Mouse (Mus musculus) layer of hippocampus, adult 2 months (tissue): Measurements from ENCODE around the gene Gm340. TPM values are rescaled to one million over a fixed set of nuclear protein-coding genes. Genes with fewer than 3 reads are reported as not detected.
A peak's percentile ranks its signal among the peaks of the same experiment; 100 is the strongest.

ENCODE experiments used
- DNase-seq, 2 experiments: peaks; one replicate each; pipeline ENCODE4 v3.0.0; 2022; ENCODE audit warnings: low spot score in 2 of 2
- H3K27ac ChIP-seq: fragments of 200-600 bp; 2 replicates; pipeline ENCODE4 v1.8.1; 2022
- H3K4me3 ChIP-seq: fragments of 200-600 bp; 2 replicates; pipeline ENCODE4 v1.8.1; 2022; ENCODE audit warnings: mild to moderate bottlenecking
- CTCF ChIP-seq: fragments of 200-600 bp; conservative IDR thresholded peaks from 2 replicates; pipeline ENCODE4 v1.8.1; 2022; ENCODE audit warnings: antibody characterized with exemption, mild to moderate bottlenecking, moderate library complexity
- total RNA-seq, 2 experiments: library from RNA; stranded (reverse); gene quantifications; 2 replicates each; pipeline ENCODE4 v1.2.3; 2021

The Gm340 gene
- total RNA-seq, 2 experiments from 2014 or later: 12.5 to 14.0 TPM

- no peak for TF ChIP-seq CTCF
- no peak for DNase-seq
- no peak overlapping the region for H3K4me3 ChIP-seq
- H3K27ac ChIP-seq: no peak overlapping the region
These were observed 5.5 kb downstream of the Gm340 start for GRCm38 (mm10) chr19:41587431-41588222.

DNA sequence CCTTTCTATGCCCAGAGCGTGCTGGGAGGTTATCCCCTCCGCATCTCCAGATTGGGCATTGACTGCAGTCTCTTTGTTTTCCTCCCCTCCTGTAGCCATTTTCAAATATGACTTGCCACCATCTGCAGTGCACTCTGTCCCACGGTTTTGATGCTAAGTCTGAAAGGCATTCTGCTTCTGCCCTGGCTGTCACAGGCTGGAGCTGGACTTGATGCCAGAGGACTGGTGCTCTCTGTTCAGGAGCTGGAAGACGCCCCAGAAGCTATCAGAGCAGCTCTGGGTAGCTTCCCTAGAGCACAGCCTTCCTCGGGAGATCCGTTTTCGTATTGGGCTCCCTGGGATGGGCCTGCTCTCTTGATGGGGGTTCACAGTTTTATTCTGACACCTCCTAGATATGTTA lies 6.9 kb downstream of the Gm340 start:
- no peak for TF ChIP-seq CTCF
- Histone ChIP-seq H3K4me3 (no peak overlapping the region), H3K27ac (no peak overlapping the region)
- no peak for DNase-seq

DNA sequence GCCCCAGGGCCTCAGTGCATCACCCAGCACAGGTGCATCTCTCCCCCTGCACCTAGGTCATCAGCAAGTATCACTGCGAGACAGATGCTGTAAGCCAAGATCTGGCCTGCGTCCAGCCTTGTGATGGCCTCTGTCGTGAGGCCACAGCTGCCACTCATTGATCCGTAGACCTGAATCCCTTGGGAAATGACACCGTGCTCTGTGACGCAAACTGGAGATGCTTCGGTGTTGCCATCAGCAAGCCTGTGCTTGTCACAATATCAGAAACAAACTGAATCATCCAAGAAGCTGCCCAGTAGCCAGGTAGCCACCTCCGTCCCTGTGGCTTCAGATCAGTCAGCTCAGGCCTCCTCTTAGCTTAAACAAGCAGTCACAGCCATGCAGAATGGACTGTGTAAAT lies 7.5 kb downstream of the Gm340 start:
- DNase-seq: no peak
- no peak for TF ChIP-seq CTCF
- H3K27ac ChIP-seq: no peak overlapping the region
- H3K4me3 ChIP-seq: no peak overlapping the region

GRCm38 (mm10) chr19:41591808-41592207 lies 9.6 kb downstream of the Gm340 start:
- TF ChIP-seq CTCF: no peak
- DNase-seq: no peak
- Histone ChIP-seq H3K4me3 (no peak overlapping the region), H3K27ac (no peak overlapping the region)

GRCm38 (mm10) chr19:41597170-41597894 lies 15.2 kb downstream of the Gm340 start:
- H3K4me3 ChIP-seq: no peak overlapping the region
- peak overlapping the region; percentile 14; the same call in 1 of the 2 replicates for H3K27ac ChIP-seq
- TF ChIP-seq CTCF: no peak
- DNase-seq: no peak

- no peak overlapping the region for H3K4me3 ChIP-seq
- TF ChIP-seq CTCF: no peak
- DNase-seq: no peak
- H3K27ac ChIP-seq: no peak overlapping the region
These were observed 18.5 kb downstream of the Gm340 start for GRCm38 (mm10) chr19:41600647-41601046.

DNA sequence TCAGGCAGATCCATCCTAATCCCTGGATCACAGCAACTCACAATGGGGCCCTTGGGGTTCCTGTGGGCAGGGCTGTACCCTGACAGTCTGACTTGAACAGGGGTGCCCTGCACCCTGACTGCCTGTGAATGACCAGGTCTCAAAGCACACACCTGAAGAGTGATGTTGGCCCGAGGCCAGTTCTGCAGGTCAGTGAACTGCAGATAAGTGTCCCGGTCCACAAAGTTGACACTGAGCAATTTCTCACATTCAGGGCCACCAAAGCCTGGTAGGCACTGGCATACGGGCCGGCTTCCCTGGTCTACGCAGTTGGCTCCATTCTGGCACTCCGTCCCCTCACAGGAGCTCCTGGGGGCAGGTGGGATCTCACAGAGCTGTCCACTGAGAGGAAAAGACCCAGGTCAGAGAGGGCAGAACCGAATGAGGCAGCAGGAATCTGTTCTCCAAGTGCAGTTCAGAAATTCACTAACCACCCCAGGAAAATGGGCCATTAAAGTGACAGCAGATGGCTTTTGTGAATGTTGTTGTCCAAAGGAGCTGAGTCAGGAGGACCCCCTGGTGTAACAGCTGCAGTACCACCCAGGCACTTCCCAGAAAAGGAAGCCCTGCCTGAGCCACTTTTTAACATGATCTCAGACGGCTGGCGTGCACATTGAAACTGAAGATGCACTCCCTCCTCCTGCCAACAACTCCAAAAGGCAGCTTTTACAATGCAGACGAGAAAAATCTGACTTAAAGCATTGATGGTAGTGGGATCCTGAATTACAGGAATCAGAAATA lies 24.2 kb downstream of the Gm340 start:
- Histone ChIP-seq H3K27ac (peak overlapping the region; percentile 23; the same call in 1 of the 2 replicates), H3K4me3 (no peak overlapping the region)
- no peak for TF ChIP-seq CTCF
- peak; percentile 43 to 63 for DNase-seq

DNA sequence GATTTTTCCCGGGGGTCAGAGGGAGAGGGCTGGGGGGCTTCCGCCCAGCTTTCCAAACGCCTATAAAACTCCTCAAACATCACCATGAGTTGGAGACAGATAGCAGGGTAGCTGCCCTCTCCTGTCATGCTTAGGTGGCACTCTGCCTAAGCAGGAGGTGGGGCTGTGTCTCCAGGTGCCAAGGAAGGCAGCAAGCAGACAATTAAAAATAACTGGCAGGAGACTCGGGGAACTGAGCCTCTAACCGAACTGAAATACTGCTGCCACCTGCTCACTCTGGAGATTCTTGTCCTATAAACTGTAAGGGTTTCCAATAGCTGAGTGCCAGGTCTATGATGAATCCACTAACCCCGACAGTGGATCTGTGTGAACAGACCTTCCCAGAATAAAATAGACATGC lies 29.5 kb downstream of the Gm340 start:
- TF ChIP-seq CTCF: no peak
- no peak overlapping the region for H3K4me3 ChIP-seq
- DNase-seq: no peak
- no peak overlapping the region for H3K27ac ChIP-seq

DNA sequence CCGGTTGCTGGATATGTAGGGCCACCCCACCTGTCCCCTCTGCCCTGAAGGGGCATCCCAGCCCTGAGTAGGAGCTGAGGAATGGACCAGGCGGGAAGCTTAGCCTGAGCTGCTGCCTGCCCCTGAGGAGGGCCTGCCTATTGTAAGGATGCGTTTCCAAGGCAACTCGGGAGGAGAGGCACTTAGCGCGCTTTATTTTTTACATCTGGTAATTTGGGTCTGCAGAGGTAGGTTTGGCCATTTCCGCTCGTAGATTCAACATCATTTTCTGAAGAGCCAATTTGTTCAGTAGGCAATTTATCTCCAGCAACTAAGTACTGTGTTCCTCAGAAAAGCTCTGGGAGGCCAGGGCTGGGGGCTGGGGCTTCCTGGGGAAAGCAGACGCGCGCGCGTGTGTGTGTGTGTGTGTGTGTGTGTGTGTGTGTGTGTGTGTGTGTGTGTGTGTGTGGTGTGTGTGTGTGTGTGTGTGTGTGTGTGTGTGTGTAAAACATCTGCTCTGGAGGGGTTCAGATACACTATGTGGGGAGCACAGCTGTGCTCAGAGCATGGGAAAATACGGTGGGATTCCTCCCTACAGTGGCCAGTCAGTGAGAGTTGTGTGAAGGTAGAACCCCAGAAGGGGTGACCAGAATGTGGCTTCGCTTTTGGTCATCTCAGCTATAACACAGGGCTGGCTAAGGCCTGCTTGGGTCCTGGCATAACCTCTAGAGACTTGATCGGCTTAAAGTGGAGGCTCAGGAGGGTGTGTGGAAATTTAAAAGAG lies 31.3 kb downstream of the Gm340 start:
- H3K4me3 ChIP-seq: no peak overlapping the region
- DNase-seq: no peak
- TF ChIP-seq CTCF: no peak
- H3K27ac ChIP-seq: no peak overlapping the region

DNA sequence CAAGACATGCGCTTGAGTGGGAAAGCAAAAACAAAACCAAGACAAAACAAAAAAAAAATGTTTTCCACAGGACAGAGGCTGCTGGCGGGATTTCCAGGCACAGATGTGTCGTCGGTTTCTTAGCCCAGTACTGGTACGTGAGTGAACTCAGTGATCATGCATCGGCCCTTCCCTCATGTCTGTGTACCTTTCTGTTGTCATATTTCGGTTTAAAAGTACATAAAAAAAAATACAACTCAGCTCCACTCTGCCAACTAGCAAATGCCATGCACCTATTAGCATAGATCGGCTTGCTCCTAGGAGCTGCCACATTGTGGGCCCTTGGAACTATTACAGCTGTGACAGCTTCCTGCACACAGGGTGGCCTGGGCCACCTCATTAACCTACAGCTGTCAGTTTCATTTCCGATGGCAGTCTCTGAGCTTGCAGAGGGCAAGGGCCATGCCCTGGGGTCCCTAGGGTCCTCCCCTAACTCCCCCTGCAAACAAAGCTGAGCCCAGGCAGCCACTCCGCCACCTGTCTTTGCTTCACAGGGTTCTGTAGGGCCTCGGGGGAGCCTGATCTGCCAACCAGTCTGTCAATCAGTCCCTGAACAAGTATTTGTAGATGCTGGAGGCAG lies 33.5 kb downstream of the Gm340 start:
- 0 out of 2 replicates have a peak overlapping the region, but pooled peaks have one; percentile 39 for H3K27ac ChIP-seq
- no peak for TF ChIP-seq CTCF
- no peak overlapping the region for H3K4me3 ChIP-seq
- no peak for DNase-seq

DNA sequence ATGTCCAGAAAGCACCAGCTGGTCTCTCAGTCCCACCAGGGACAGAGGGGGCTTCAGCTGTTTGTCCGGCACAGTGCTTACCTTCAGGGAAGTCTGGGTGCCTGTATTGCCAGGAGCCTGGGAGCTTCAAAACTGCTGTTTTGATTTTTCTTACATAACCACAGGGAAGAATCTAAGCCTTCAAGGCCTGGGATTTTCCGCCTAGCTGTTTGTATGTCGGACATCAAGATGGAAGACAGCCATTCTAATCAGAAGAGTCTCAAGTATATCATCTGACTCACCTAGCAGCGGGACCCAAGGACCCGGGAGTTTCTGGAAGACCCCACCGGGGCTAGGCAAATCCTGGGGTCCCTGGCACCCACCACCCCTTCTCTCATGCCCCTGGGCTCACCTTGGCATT lies 34.1 kb downstream of the Gm340 start:
- no peak for DNase-seq
- TF ChIP-seq CTCF: no peak
- Histone ChIP-seq H3K4me3 (no peak overlapping the region), H3K27ac (0 out of 2 replicates have a peak overlapping the region, but pooled peaks have one; percentile 39)

- no peak for DNase-seq
- Histone ChIP-seq H3K4me3 (no peak overlapping the region), H3K27ac (no peak overlapping the region)
- no peak for TF ChIP-seq CTCF
These were observed 34.9 kb downstream of the Gm340 start for GRCm38 (mm10) chr19:41617102-41617501.
